Comparison of ENCODE assay signal across 10 mouse cellular contexts in genomic region chr1:66987558-66988190, GRCm38 (mm10). TPM values are rescaled to one million over a fixed set of nuclear protein-coding genes. Genes with fewer than 3 reads are reported as not detected.
A peak's percentile ranks its signal among the peaks of the same experiment; 100 is the strongest.
DNase-seq lines count a peak whose midpoint lies in the region; ATAC-seq lines count a peak whose summit lies in the region.
"Had no signal": no experiment of that assay in that cellular context is flagged by ENCODE, and none has a peak within 500 bp of the region (broad histone marks: within the 10 kb centered on the region; RNA-seq: fewer than 3 reads in every experiment).

No protein-coding gene starts in this region.

- H3K4me3 ChIP-seq in lung, embryonic 16.5 days (ENCODE audit: low read length): no peak overlapping the region
- no peak overlapping the region for H3K4me3 ChIP-seq in intestine, embryonic 14.5 days (ENCODE audit: low read depth, low read length)
- no peak overlapping the region for H3K4me3 ChIP-seq in neural tube, embryonic 14.5 days (ENCODE audit: low read depth, low read length)
- H3K4me3 ChIP-seq: limb, embryonic 13.5 days had no signal

- no peaks in the 10 kb centered on the region for H3K27me3 ChIP-seq in lung, embryonic 16.5 days (ENCODE audit: control insufficient read depth, insufficient read depth, low read depth, low read length)
- no peaks in the 10 kb centered on the region for H3K27me3 ChIP-seq in intestine, embryonic 14.5 days (replicated peaks; ENCODE audit: control insufficient read depth, insufficient read depth, low read length)
- no peaks in the 10 kb centered on the region for H3K27me3 ChIP-seq in neural tube, embryonic 14.5 days (ENCODE audit: control insufficient read depth, insufficient read depth, low read length)
- H3K27me3 ChIP-seq: limb, embryonic 13.5 days had no signal

- no peaks in the 10 kb centered on the region for H3K9me3 ChIP-seq in lung, embryonic 16.5 days (ENCODE audit: control insufficient read depth, low read length)
- no peaks in the 10 kb centered on the region for H3K9me3 ChIP-seq in intestine, embryonic 14.5 days (ENCODE audit: control insufficient read depth, low read length)
- no peaks in the 10 kb centered on the region for H3K9me3 ChIP-seq in neural tube, embryonic 14.5 days (ENCODE audit: control insufficient read depth, low read length)
- H3K9me3 ChIP-seq: limb, embryonic 13.5 days had no signal

- no peak overlapping the region for H3K4me2 ChIP-seq in lung, embryonic 16.5 days (ENCODE audit: low read depth, low read length)
- no peak overlapping the region for H3K4me2 ChIP-seq in intestine, embryonic 14.5 days (ENCODE audit: low read length)
- H3K4me2 ChIP-seq in neural tube, embryonic 14.5 days (ENCODE audit: low read depth, low read length): peak overlapping the region; percentile 2; the same call in 1 of the 2 replicates
- H3K4me2 ChIP-seq: limb, embryonic 13.5 days had no signal

- ATAC-seq in lung, embryonic 16.5 days (ENCODE audit: low read depth): 0 out of 2 replicates have a peak, but pooled peaks have one; percentile 17
- ATAC-seq in common myeloid progenitor, adult 5-6 weeks (replicated peaks; ENCODE audit: low read depth, poor library complexity, severe bottlenecking): peak; percentile 92
- ATAC-seq in intestine, embryonic 14.5 days (replicated peaks; ENCODE audit: low FRiP score, low TSS enrichment, low read depth): peak; percentile 48
- ATAC-seq in neural tube, embryonic 14.5 days (ENCODE audit: low read depth): peak; percentile 55

- H3K36me3 ChIP-seq in lung, embryonic 16.5 days (ENCODE audit: control insufficient read depth, insufficient read depth, low read length): no peaks in the 10 kb centered on the region
- H3K36me3 ChIP-seq in intestine, embryonic 14.5 days (ENCODE audit: control insufficient read depth, insufficient read depth, low read length): no peaks in the 10 kb centered on the region
- no peaks in the 10 kb centered on the region for H3K36me3 ChIP-seq in neural tube, embryonic 14.5 days (ENCODE audit: control insufficient read depth, insufficient read depth, low read length)
- H3K36me3 ChIP-seq: limb, embryonic 13.5 days had no signal

- WGBS in lung, embryonic 16.5 days: 62% methylated on average over 18 of the region's 18 CpGs
- WGBS in intestine, embryonic 14.5 days: 66% methylated on average over 18 of the region's 18 CpGs
- WGBS in neural tube, embryonic 14.5 days: 42% methylated on average over 18 of the region's 18 CpGs

- H3K9ac ChIP-seq in lung, embryonic 16.5 days (ENCODE audit: low read length): no peak overlapping the region
- H3K9ac ChIP-seq in intestine, embryonic 14.5 days (ENCODE audit: low read length): no peak overlapping the region
- no peak overlapping the region for H3K9ac ChIP-seq in neural tube, embryonic 14.5 days (replicated peaks; ENCODE audit: low read depth, low read length)
- H3K9ac ChIP-seq: limb, embryonic 13.5 days had no signal

- H3K27ac ChIP-seq in lung, embryonic 16.5 days (ENCODE audit: low read length): no peak overlapping the region
- H3K27ac ChIP-seq in intestine, embryonic 14.5 days (ENCODE audit: low read depth): no peak overlapping the region
- no peak overlapping the region for H3K27ac ChIP-seq in neural tube, embryonic 14.5 days (ENCODE audit: low read depth, low read length)
- H3K27ac ChIP-seq: limb, embryonic 13.5 days had no signal

- no peak for DNase-seq in lung, postnatal 10 days
- DNase-seq in intestine, embryonic 14.5 days (ENCODE audit: low spot score): no peak
- DNase-seq in right cerebral cortex, postnatal 4 days: no peak
- DNase-seq in layer of hippocampus, postnatal 36 days: no peak
- no peak for DNase-seq in kidney, postnatal 10 days
- DNase-seq: gastrocnemius, postnatal 14 days had no signal

- no peaks in the 10 kb centered on the region; the same call in 1 of the 2 replicates for H3K4me1 ChIP-seq in lung, embryonic 16.5 days (replicated peaks; ENCODE audit: control insufficient read depth, insufficient read depth, low read length)
- H3K4me1 ChIP-seq in intestine, embryonic 14.5 days (replicated peaks; ENCODE audit: control insufficient read depth, insufficient read depth, low read length): 0 out of 2 replicates have a peak, but pooled peaks cover 4% of the 10 kb centered on the region
- peaks cover 9% of the 10 kb centered on the region for H3K4me1 ChIP-seq in neural tube, embryonic 14.5 days (ENCODE audit: control insufficient read depth, insufficient read depth, low read length)

RNA-seq across cellular contexts. Expression of gene Myl1, which starts 42.5 kb away (rescaled TPM):
- 63.4 and 144 TPM in 2 replicates for polyA plus RNA-seq in lung, embryonic 16.5 days (2015; fragmentation: Nextera tagmentation; extraction: Ambion mirVana)
- total RNA-seq in common myeloid progenitor, adult 5-6 weeks (2017): not detected in 2 replicates
- 13.0 and 14.7 TPM in 2 replicates for polyA plus RNA-seq in intestine, embryonic 14.5 days (2014; fragmentation: Nextera tagmentation; extraction: Ambion mirVana)
- 3.6 and 7.3 TPM in 2 replicates for polyA plus RNA-seq in neural tube, embryonic 14.5 days (2014; fragmentation: Nextera tagmentation; extraction: Ambion mirVana)
- under 1 TPM; 0.56 to 0.97 TPM for total RNA-seq in layer of hippocampus, postnatal 36 days (2021)

RNA-seq across cellular contexts. Expression of gene Lancl1, which starts 51.0 kb away (rescaled TPM):
- polyA plus RNA-seq in lung, embryonic 16.5 days (2015; fragmentation: Nextera tagmentation; extraction: Ambion mirVana): 102 and 106 TPM in 2 replicates
- total RNA-seq in common myeloid progenitor, adult 5-6 weeks (2017): 39.8 and 39.9 TPM in 2 replicates
- 96.4 and 113 TPM in 2 replicates for polyA plus RNA-seq in intestine, embryonic 14.5 days (2014; fragmentation: Nextera tagmentation; extraction: Ambion mirVana)
- polyA plus RNA-seq in neural tube, embryonic 14.5 days (2014; fragmentation: Nextera tagmentation; extraction: Ambion mirVana): 194 and 225 TPM in 2 replicates
- total RNA-seq in layer of hippocampus, postnatal 36 days (2021): 100 to 1,000 TPM; 178 to 205 TPM

Comparison
In these comparisons a context has a peak if more than half of its experiments do, and no peak if none do; other contexts are left out.
1. ATAC-seq: peak in every context shown above with its lines; median percentile 92 in common myeloid progenitor, adult 5-6 weeks; 55 in neural tube, embryonic 14.5 days; 48 in intestine, embryonic 14.5 days; 17 in lung, embryonic 16.5 days.